Mouse (Mus musculus): ENCODE measurements around the gene Def6. TPM values are rescaled to one million over a fixed set of nuclear protein-coding genes. Genes with fewer than 3 reads are reported as not detected.
A peak's percentile ranks its signal among the peaks of the same experiment; 100 is the strongest.

Gene Def6
- total and polyA plus RNA-seq, 3 experiments, result 31.3 to 81.8 (median 53.6) TPM

DNA sequence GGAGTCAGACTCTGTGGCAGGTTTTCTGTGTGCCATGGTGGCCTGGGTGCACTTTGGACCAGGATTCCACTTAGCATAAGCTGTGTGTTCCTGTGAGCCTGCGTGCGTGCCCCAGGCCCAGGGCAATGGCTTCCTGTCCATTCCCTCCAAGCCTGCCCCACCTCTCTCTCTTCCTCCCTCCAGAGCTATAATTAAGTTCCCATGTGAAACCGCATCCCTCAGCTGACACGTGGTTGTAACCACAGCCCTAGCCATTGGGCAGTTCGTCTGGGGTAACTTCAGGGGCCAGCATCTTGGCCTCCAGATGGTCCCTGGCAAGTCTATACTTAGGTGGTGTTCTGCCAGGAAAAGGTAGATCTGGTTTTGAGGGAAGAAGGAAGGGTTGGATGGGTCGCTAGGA, 40.0 kb downstream of the Def6 start (continued):
- TF ChIP-seq TBP (conservative IDR thresholded peaks at IDR 0.05; ENCODE audit: low read depth, low read length), result no peak
- no peak for TF ChIP-seq USF2 (conservative IDR thresholded peaks at IDR 0.05; ENCODE audit: low read depth, low read length)
- no peak for TF ChIP-seq ZC3H11A (IDR thresholded peaks at IDR 0.05; ENCODE audit: low read depth, low read length)
- no peak for TF ChIP-seq CHD1 (IDR thresholded peaks at IDR 0.05; ENCODE audit: low read depth, low read length)
- no peak for TF ChIP-seq GABPA (IDR thresholded peaks at IDR 0.05; ENCODE audit: insufficient replicate concordance, low read depth, low read length)
- TF ChIP-seq MXI1 (IDR thresholded peaks at IDR 0.05; ENCODE audit: low read depth, low read length), result peak; percentile 17; the same call in 1 of the 2 replicates
- no peak for TF ChIP-seq CHD2 (IDR thresholded peaks at IDR 0.05; ENCODE audit: low read length)
- no peak for TF ChIP-seq E2F4 (IDR thresholded peaks at IDR 0.05; ENCODE audit: insufficient replicate concordance, low read depth, low read length)
- TF ChIP-seq MEF2A (IDR thresholded peaks at IDR 0.05; ENCODE audit: borderline replicate concordance, low read depth, low read length), result peak; percentile 71; the same call in 1 of the 2 replicates
- TF ChIP-seq HCFC1 (IDR thresholded peaks at IDR 0.05; ENCODE audit: low read depth, low read length), result no peak
- TF ChIP-seq NRF1 (IDR thresholded peaks at IDR 0.05; ENCODE audit: low read depth, low read length), result no peak
- no peak for TF ChIP-seq SIN3A (IDR thresholded peaks at IDR 0.05; ENCODE audit: low read length)

GRCm38 (mm10) chr17:28249062-28249461, 41.5 kb downstream of the Def6 start:
- no peaks in the 10 kb centered on the region for H3K27me3 ChIP-seq (replicated peaks)
- H3K4me1 ChIP-seq (ENCODE audit: control insufficient read depth in 1 of 2, insufficient read depth in 2 of 2), result peaks cover 24 to 67% of the 10 kb centered on the region in 2 experiments
- TF ChIP-seq ELF1 (IDR thresholded peaks at IDR 0.05; ENCODE audit: low read depth, low read length), result no peak
- no peak for TF ChIP-seq USF2 (conservative IDR thresholded peaks at IDR 0.05; ENCODE audit: low read depth, low read length)
- no peak for TF ChIP-seq RCOR1 (conservative IDR thresholded peaks at IDR 0.05; ENCODE audit: low read depth, low read length)
- no peak for TF ChIP-seq CHD2 (IDR thresholded peaks at IDR 0.05; ENCODE audit: low read length)
- TF ChIP-seq IRF4 (IDR thresholded peaks at IDR 0.05; ENCODE audit: low read depth, low read length), result no peak
- no peak for TF ChIP-seq RAD21 (IDR thresholded peaks at IDR 0.05; ENCODE audit: low read depth, low read length)
- TF ChIP-seq TCF12 (IDR thresholded peaks at IDR 0.05; ENCODE audit: low read depth, low read length), result no peak
- TF ChIP-seq POLR2A (IDR thresholded peaks at IDR 0.05; ENCODE audit: low read depth, low read length), result no peak
- H3K4me2 ChIP-seq (ENCODE audit: insufficient read depth, low read depth, poor library complexity, severe bottlenecking), result no peak overlapping the region
- no peak overlapping the region for H3K4me3 ChIP-seq (replicated peaks in 1 of 3; ENCODE audit: low read depth in 2 of 3, low read length in 2 of 3, poor library complexity in 1 of 3)
- H3K9me3 ChIP-seq (replicated peaks; ENCODE audit: low read length), result no peaks in the 10 kb centered on the region
- H3K79me2 ChIP-seq (replicated peaks; ENCODE audit: control insufficient read depth, extremely low read depth, insufficient read depth, poor library complexity, severe bottlenecking), result no peaks in the 10 kb centered on the region
- in situ Hi-C loops (cut with MboI; ENCODE audit: low pct_ligation_motif_present, low pct_unique_long_range_greater_than_20kb, low sequenced_read_pairs) (no loop called here), dilution Hi-C loops (cut with MboI; ENCODE audit: extremely low pct_ligation_motif_present, extremely low pct_unique_long_range_greater_than_20kb, low sequenced_read_pairs) (no loop called here)
- no peak overlapping the region for H3K9ac ChIP-seq (ENCODE audit: insufficient read depth, low read depth)
- no peak overlapping the region for H3K27ac ChIP-seq (ENCODE audit: insufficient read depth, low read depth)
- no peak for DNase-seq (ENCODE audit: extremely low read depth)
- H3K36me3 ChIP-seq (replicated peaks in 1 of 2; ENCODE audit: control insufficient read depth in 1 of 2, insufficient read depth in 1 of 2, low read length in 1 of 2), result peaks cover 14 to 69% of the 10 kb centered on the region in 2 experiments
